ENCODE assay signal across 29 mouse cellular contexts in genomic region chr6:118678031-118678430, GRCm38 (mm10).
DNase-seq lines count a peak whose midpoint lies in the region; ATAC-seq and TF ChIP-seq lines count a peak whose summit lies in the region.
"Had no signal": no experiment of that assay in that cellular context is flagged by ENCODE, and none has a peak within 500 bp of the region (broad histone marks: within the 10 kb centered on the region; RNA-seq: fewer than 3 reads in every experiment).

No protein-coding gene starts in this region.

- TF ChIP-seq CTCF in layer of hippocampus, adult 2 months (conservative IDR thresholded peaks at IDR 0.05) = no peak

- no peak overlapping the region for H3K4me2 ChIP-seq in hindbrain, embryonic 12.5 days (replicated peaks)
- H3K4me2 ChIP-seq: heart, embryonic 13.5 days; intestine, embryonic 15.5 days; liver, embryonic 12.5 days; midbrain, embryonic 11.5 days had no signal

- WGBS in hindbrain, embryonic 12.5 days = 92% methylated on average over 10 of the region's 10 CpGs

- H3K9ac ChIP-seq in hindbrain, embryonic 12.5 days = no peak overlapping the region
- H3K9ac ChIP-seq: heart, embryonic 13.5 days; intestine, embryonic 15.5 days; liver, embryonic 12.5 days; liver, postnatal 0 days had no signal

- H3K4me3 ChIP-seq in layer of hippocampus, adult 2 months = no peak overlapping the region
- no peak overlapping the region for H3K4me3 ChIP-seq in hindbrain, embryonic 12.5 days
- H3K4me3 ChIP-seq: erythroblast, embryonic 14.5 days; gastrocnemius, adult 2 months; heart, embryonic 13.5 days; hindbrain, embryonic 10.5 days; intestine, embryonic 15.5 days; liver, embryonic 12.5 days had no signal

- no peaks in the 10 kb centered on the region for H3K36me3 ChIP-seq in hindbrain, embryonic 12.5 days
- H3K36me3 ChIP-seq: hindbrain, embryonic 10.5 days; intestine, embryonic 15.5 days; liver, embryonic 12.5 days had no signal

- H3K9me3 ChIP-seq in hindbrain, embryonic 12.5 days (replicated peaks) = no peaks in the 10 kb centered on the region
- H3K9me3 ChIP-seq: heart, embryonic 13.5 days; hindbrain, embryonic 10.5 days; intestine, embryonic 15.5 days; liver, embryonic 12.5 days had no signal

- ATAC-seq in hindbrain, embryonic 12.5 days (ENCODE audit: low FRiP score) = no peak
- ATAC-seq: forebrain, embryonic 16.5 days; hindbrain, postnatal 0 days; intestine, embryonic 15.5 days; liver, embryonic 12.5 days; liver, postnatal 0 days; midbrain, embryonic 16.5 days; Patski had no signal

- intact Hi-C loops in heart, postnatal 14 days (cut with DNase I) = no loop called here

- DNase-seq in layer of hippocampus, adult 2 months (ENCODE audit: low spot score in 2 of 2) = peak in 1 of 2 experiments; percentile 19
- no peak for DNase-seq in layer of hippocampus, postnatal 25 days (ENCODE audit: extremely low spot score in 1 of 2, low spot score in 1 of 2)
- peak; percentile 54 for DNase-seq in right cerebral cortex, adult 18-20 months
- DNase-seq in right cerebral cortex, postnatal 14 days = no peak
- DNase-seq in frontal cortex, postnatal 36 days (ENCODE audit: low spot score in 2 of 2) = peak; percentile 31 to 45
- DNase-seq in heart, postnatal 14 days = no peak
- DNase-seq: adrenal gland, postnatal 14 days; cerebellum, adult 11-12 months; cerebellum, postnatal 10 days; gastrocnemius, adult 2 months; heart, postnatal 10 days; kidney, adult 2 months; kidney, postnatal 36 days; liver, postnatal 0 days; lung, postnatal 36 days; thymus, adult 2 months; thymus, postnatal 36 days had no signal

- H3K27ac ChIP-seq in layer of hippocampus, adult 2 months = peak overlapping the region; percentile 43; the same call in 1 of the 2 replicates
- no peak overlapping the region for H3K27ac ChIP-seq in hindbrain, embryonic 12.5 days
- H3K27ac ChIP-seq: gastrocnemius, adult 2 months; heart, embryonic 13.5 days; hindbrain, embryonic 10.5 days; hindbrain, postnatal 0 days; intestine, embryonic 15.5 days; liver, embryonic 12.5 days; stomach, postnatal 0 days had no signal

- H3K4me1 ChIP-seq in hindbrain, embryonic 12.5 days = 0 out of 2 replicates have a peak, but pooled peaks cover 5% of the 10 kb centered on the region
- H3K4me1 ChIP-seq: heart, embryonic 13.5 days; intestine, embryonic 15.5 days; liver, embryonic 12.5 days had no signal

- no peaks in the 10 kb centered on the region for H3K27me3 ChIP-seq in hindbrain, embryonic 12.5 days
- H3K27me3 ChIP-seq: heart, embryonic 13.5 days; intestine, embryonic 15.5 days; Patski had no signal

Comparison
In these comparisons a context has a peak if more than half of its experiments do, and no peak if none do; other contexts are left out.
1. DNase-seq: peak in right cerebral cortex, adult 18-20 months (single experiment) and frontal cortex, postnatal 36 days (2 of 2); none in layer of hippocampus, postnatal 25 days (0 of 2), right cerebral cortex, postnatal 14 days (single experiment) and heart, postnatal 14 days (0 of 2).